Mouse (Mus musculus) heart, adult 2 months (tissue): ENCODE measurements around the gene Xpo6. TPM values are rescaled to one million over a fixed set of nuclear protein-coding genes. Genes with fewer than 3 reads are reported as not detected.

Experiments
- DNase-seq, 2 experiments: peaks; one replicate each; pipeline ENCODE4 v3.0.0; 2021
- H3K27ac ChIP-seq: fragments of 200-600 bp; 2 replicates; pipeline ENCODE4 v1.8.1; 2022
- H3K27me3 ChIP-seq: fragments of 200-500 bp; 2 replicates; pipeline ENCODE4 v1.6.1; 2012; ENCODE audit warnings: mild to moderate bottlenecking, low read length, inconsistent platforms, mixed read lengths; ENCODE audit not compliant: control insufficient read depth, insufficient read depth
- H3K36me3 ChIP-seq: fragments of 200-500 bp; 2 replicates; pipeline ENCODE4 v1.6.1; 2012; ENCODE audit warnings: low read length, inconsistent platforms; ENCODE audit not compliant: control insufficient read depth, insufficient read depth
- H3K4me1 ChIP-seq: fragments of 200-500 bp; 2 replicates; pipeline ENCODE4 v1.6.1; 2011; ENCODE audit warnings: low read length; ENCODE audit not compliant: control insufficient read depth, insufficient read depth
- H3K4me3 ChIP-seq: fragments of 200-600 bp; 2 replicates; pipeline ENCODE4 v1.8.1; 2022
- H3K79me2 ChIP-seq: fragments of 200-500 bp; replicated peaks from 2 replicates; pipeline ENCODE4 v1.6.1; 2012; ENCODE audit warnings: mild to moderate bottlenecking, inconsistent platforms, low read length, moderate library complexity, mixed read lengths; ENCODE audit not compliant: control insufficient read depth, insufficient read depth
- H3K9ac ChIP-seq: fragments of 200-500 bp; 2 replicates; pipeline ENCODE4 v1.6.1; 2012; ENCODE audit warnings: low read depth, mild to moderate bottlenecking, control low read depth, inconsistent platforms, low read length, mixed read lengths
- CTCF ChIP-seq: fragments of 200-600 bp; IDR thresholded peaks from 2 replicates; pipeline ENCODE4 v1.8.1; 2022; ENCODE audit warnings: antibody characterized with exemption, mild to moderate bottlenecking, moderate library complexity
- EP300 ChIP-seq: fragments of 200-500 bp; IDR thresholded peaks from 2 replicates; pipeline ENCODE4 v1.6.1; 2011; ENCODE audit warnings: low read depth, low read length, control low read depth; ENCODE audit not compliant: insufficient read depth
- POLR2A ChIP-seq: fragments of 200-500 bp; IDR thresholded peaks from 2 replicates; pipeline ENCODE4 v1.6.1; 2011; ENCODE audit warnings: mild to moderate bottlenecking, low read depth, low read length, control low read depth; ENCODE audit not compliant: insufficient read depth
- WGBS: fragments of 180-500 bp; shearing (Covaris S2); methylation state at CpG from one replicate; pipeline ENCODE4 v1.1.7; 2018; 5-methylcytosine and 5-hydroxymethylcytosine counted together
- intact Hi-C: fragments of 180-260 bp; cut with DNase I; formaldehyde crosslinking; loops from one replicate; pipeline ENCODE4 v1.15.1; 2025
- polyA plus RNA-seq: library from polyadenylated mRNA; depleted of rRNA; stranded (reverse); fragments of >200 nt; gene quantifications from 2 replicates; pipeline ENCODE4 v1.2.3, GENCODE M21; 2012
- total RNA-seq, 2 experiments: library from RNA; stranded (reverse); gene quantifications; 2 replicates each; pipeline ENCODE4 v1.2.3; 2021

Gene Xpo6
- total and polyA plus RNA-seq, 3 experiments = 16.5 to 133 (median 16.8) TPM

DNA sequence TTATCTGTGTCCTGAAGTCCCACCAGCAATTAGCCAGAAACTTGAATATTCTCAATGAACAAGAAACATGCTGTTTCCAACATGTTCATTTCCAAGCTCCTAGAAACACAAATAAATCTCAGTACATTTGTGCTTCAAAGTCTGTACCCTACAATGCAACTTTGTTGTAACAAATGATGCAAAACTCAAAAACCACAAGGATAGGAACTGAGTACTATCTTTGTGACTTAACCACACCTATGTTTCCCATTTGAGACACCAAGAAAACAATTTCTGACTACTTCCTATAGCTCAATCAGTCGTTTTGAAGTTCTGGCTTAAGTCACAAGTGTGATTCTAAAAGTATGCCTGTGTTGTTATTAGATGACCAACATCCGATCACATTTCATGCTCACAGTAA is 64.9 kb downstream of the Xpo6 start:
- Histone ChIP-seq H3K4me1 (no peaks in the 10 kb centered on the region; the same call in 1 of the 2 replicates), H3K27me3 (no peaks in the 10 kb centered on the region), H3K79me2 (no peaks in the 10 kb centered on the region), H3K36me3 (peaks cover 2% of the 10 kb centered on the region; the same call in 1 of the 2 replicates), H3K9ac (no peak overlapping the region), H3K27ac (no peak overlapping the region), H3K4me3 (no peak overlapping the region)
- TF ChIP-seq CTCF = no peak
- TF ChIP-seq EP300 = no peak
- TF ChIP-seq POLR2A = no peak
- 66% methylated on average over 2 of the region's 2 CpGs for WGBS
- intact Hi-C loops = no loop called here
- no peak for DNase-seq

DNA sequence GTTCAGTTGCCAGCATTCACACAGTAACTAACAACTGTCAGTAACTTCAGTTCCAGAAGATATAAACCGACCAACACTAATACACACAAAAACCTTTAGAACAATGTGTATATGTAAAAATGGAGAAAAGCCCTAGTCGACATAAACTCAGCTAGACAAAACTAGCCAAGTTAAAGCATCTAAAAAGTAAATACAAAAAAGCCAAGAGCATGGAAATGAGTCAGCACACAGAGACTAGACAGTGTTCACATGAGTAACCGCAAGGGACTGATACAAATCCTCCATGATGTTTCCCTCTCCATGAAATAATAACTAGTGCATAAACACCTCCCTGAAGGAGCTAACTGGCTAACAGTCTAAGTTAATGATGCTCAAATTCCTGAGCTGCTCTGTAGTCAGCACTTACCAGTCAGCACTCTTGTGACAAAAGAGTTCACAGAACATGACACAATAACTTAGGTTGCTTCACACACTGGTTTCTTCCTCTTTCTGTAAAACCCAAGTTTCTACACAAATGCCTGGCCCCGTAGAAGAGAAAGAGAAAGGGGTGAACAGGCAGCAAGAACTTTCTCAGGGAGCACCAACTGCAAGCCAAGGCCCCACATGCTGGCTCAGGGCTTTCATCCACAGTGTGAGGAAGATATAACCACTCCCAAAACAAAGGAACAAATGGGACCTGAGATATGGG is 65.5 kb downstream of the Xpo6 start:
- H3K27me3 ChIP-seq = no peaks in the 10 kb centered on the region
- no peaks in the 10 kb centered on the region for H3K79me2 ChIP-seq
- H3K36me3 ChIP-seq = no peaks in the 10 kb centered on the region; the same call in 1 of the 2 replicates
- no peak overlapping the region for H3K27ac ChIP-seq
- H3K4me3 ChIP-seq = no peak overlapping the region
- H3K9ac ChIP-seq = no peak overlapping the region
- H3K4me1 ChIP-seq = no peaks in the 10 kb centered on the region; the same call in 1 of the 2 replicates
- 83% methylated on average over 4 of the region's 4 CpGs for WGBS
- intact Hi-C loops = no loop called here
- DNase-seq = peak in 1 of 2 experiments; percentile 8
- no peak for TF ChIP-seq POLR2A
- TF ChIP-seq EP300 = no peak
- no peak for TF ChIP-seq CTCF

DNA sequence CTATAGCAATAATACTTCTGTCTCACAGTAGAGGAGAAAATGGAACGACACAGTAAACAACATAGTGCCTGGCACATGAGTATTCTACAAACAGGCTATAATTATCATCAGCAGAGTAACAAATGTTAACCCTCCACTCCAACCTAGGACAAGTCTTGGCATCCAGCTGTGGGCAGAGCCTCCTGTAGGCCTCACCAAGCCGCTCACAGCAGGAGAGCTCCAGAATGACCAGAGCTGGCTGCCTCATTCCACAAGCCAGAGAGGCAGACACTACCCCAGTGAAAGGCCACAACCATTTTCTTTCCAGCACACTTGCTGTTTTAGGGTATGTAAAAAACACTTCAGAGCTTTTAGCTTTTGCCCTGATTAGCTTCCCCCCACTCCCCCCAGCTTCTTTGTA is 72.6 kb downstream of the Xpo6 start:
- peak in 1 of 2 experiments; percentile 12 for DNase-seq
- no peak for TF ChIP-seq CTCF
- intact Hi-C loops = no loop called here
- Histone ChIP-seq H3K79me2 (no peaks in the 10 kb centered on the region; the same call in 1 of the 2 replicates), H3K4me3 (no peak overlapping the region), H3K27me3 (no peaks in the 10 kb centered on the region), H3K36me3 (peaks cover 16% of the 10 kb centered on the region), H3K4me1 (peaks cover 2% of the 10 kb centered on the region; the same call in 1 of the 2 replicates), H3K9ac (no peak overlapping the region), H3K27ac (peak overlapping the region; percentile 21; the same call in 1 of the 2 replicates)
- 60% methylated on average over 2 of the region's 2 CpGs for WGBS

DNA sequence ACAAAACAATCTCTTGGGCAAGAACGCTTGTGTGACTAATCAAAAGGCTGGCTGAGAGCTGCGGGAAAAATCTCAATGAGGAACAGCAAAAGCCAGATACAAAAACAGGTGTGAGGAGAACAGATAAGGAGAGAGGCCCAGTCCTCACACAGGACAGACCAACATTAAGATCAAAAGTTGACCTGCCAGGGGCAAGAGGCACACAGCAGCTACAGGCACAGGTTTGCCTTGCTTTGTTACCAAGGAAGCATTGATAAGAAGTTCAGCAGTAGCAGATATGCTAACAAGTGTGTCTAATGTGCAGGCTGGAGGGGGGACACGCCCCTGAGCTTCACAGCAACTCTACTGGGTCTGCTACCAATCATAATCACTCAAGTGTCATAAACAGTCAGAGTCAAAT is 73.8 kb downstream of the Xpo6 start:
- no peak for TF ChIP-seq EP300
- TF ChIP-seq POLR2A = no peak
- TF ChIP-seq CTCF = no peak
- Histone ChIP-seq H3K27ac (no peak overlapping the region), H3K27me3 (no peaks in the 10 kb centered on the region), H3K9ac (no peak overlapping the region), H3K4me1 (peaks cover 2% of the 10 kb centered on the region; the same call in 1 of the 2 replicates), H3K79me2 (no peaks in the 10 kb centered on the region; the same call in 1 of the 2 replicates), H3K4me3 (no peak overlapping the region), H3K36me3 (peaks cover 20% of the 10 kb centered on the region)
- DNase-seq = no peak
- intact Hi-C loops = no loop called here
- WGBS = 43% methylated on average over 3 of the region's 3 CpGs

- WGBS = 55% methylated on average over 4 of the region's 4 CpGs
- intact Hi-C loops = no loop called here
- no peak for DNase-seq
- H3K4me3 ChIP-seq = no peak overlapping the region
- no peaks in the 10 kb centered on the region; the same call in 1 of the 2 replicates for H3K4me1 ChIP-seq
- H3K36me3 ChIP-seq = peaks cover 8% of the 10 kb centered on the region
- no peaks in the 10 kb centered on the region for H3K27me3 ChIP-seq
- no peak overlapping the region for H3K9ac ChIP-seq
- TF ChIP-seq CTCF (no peak), POLR2A (no peak), EP300 (no peak)
- H3K27ac ChIP-seq = no peak overlapping the region
- H3K79me2 ChIP-seq = no peaks in the 10 kb centered on the region; the same call in 1 of the 2 replicates
Measured at GRCm38 (mm10) chr7:126121533-126121932, 78.8 kb downstream of the Xpo6 start.

DNA sequence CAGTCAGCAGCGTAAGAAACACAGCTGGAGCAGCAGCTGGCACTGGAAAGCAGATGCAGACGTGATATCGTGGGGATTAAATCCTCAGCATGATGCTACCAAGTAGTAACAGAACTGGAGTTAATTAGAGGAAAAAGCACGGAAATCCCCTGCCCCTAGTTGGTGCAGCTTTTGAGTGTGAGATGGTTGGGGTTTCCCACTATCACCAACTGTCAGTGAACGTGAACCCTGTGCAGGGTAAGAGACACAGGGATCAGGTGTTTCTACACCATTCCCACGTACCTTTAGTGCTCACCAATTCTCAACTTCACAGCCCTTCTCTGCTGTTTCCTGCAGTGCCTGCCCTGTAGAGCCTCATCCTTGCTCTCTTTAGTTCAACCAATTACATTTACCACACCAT is 80.5 kb downstream of the Xpo6 start:
- no peak for DNase-seq
- H3K4me3 ChIP-seq = no peak overlapping the region
- no peaks in the 10 kb centered on the region; the same call in 1 of the 2 replicates for H3K79me2 ChIP-seq
- H3K36me3 ChIP-seq = peaks cover 6% of the 10 kb centered on the region
- TF ChIP-seq POLR2A (no peak), CTCF (no peak), EP300 (no peak)
- no peaks in the 10 kb centered on the region for H3K27me3 ChIP-seq
- intact Hi-C loops = no loop called here
- WGBS = 82% methylated on average over 6 of the region's 6 CpGs
- no peaks in the 10 kb centered on the region for H3K4me1 ChIP-seq
- no peak overlapping the region for H3K27ac ChIP-seq
- no peak overlapping the region for H3K9ac ChIP-seq
